Mouse (Mus musculus) forebrain, embryonic 11.5 days (tissue): ENCODE results near the gene Btbd3. TPM values are rescaled to one million over a fixed set of nuclear protein-coding genes. Genes with fewer than 3 reads are reported as not detected.

Experiments
- ATAC-seq: fragments of 200-750 bp; cut with Nextera tagmentation; replicated peaks from 2 replicates; pipeline ENCODE4 v1.8.0; 2017; ENCODE audit warnings: moderate TSS enrichment; ENCODE audit not compliant: low FRiP score
- DNase-seq: peaks from one replicate; pipeline ENCODE4 v3.0.0-alpha.2; 2017; ENCODE audit warnings: low spot score
- H3K27ac ChIP-seq: fragments of 300-500 bp; sonication (generic); 2 replicates; pipeline ENCODE4 v1.5.1; 2014; ENCODE audit warnings: low read depth, low read length
- H3K27me3 ChIP-seq: fragments of 300-500 bp; sonication (generic); 2 replicates; pipeline ENCODE4 v1.6.1; 2014; ENCODE audit warnings: mild to moderate bottlenecking, low read length, mixed read lengths; ENCODE audit not compliant: control insufficient read depth, insufficient read depth
- H3K36me3 ChIP-seq: fragments of 300-500 bp; sonication (generic); 2 replicates; pipeline ENCODE4 v1.6.1; 2014; ENCODE audit warnings: mild to moderate bottlenecking, low read length, moderate library complexity, mixed read lengths; ENCODE audit not compliant: control insufficient read depth, insufficient read depth
- H3K4me1 ChIP-seq: fragments of 300-500 bp; sonication (generic); replicated peaks from 2 replicates; pipeline ENCODE4 v1.6.1; 2014; ENCODE audit warnings: low read length, mixed read lengths; ENCODE audit not compliant: control insufficient read depth, insufficient read depth
- H3K4me2 ChIP-seq: fragments of 300-500 bp; sonication (generic); 2 replicates; pipeline ENCODE4 v1.6.1; 2014; ENCODE audit warnings: low read depth, mild to moderate bottlenecking, low read length, moderate library complexity, mixed read lengths; ENCODE audit not compliant: severe bottlenecking
- H3K4me3 ChIP-seq: fragments of 300-500 bp; sonication (generic); 2 replicates; pipeline ENCODE4 v1.5.1; 2014; ENCODE audit warnings: low read depth, low read length
- H3K9ac ChIP-seq: fragments of 300-500 bp; sonication (generic); 2 replicates; pipeline ENCODE4 v1.6.1; 2014; ENCODE audit warnings: low read length
- H3K9me3 ChIP-seq: fragments of 300-500 bp; sonication (generic); 2 replicates; pipeline ENCODE4 v1.6.1; 2016; ENCODE audit warnings: low read length, mixed read lengths; ENCODE audit not compliant: control insufficient read depth
- WGBS: fragments of 180-500 bp; shearing (Covaris S2); extraction: QIAGEN DNeasy Blood & Tissue Kit; methylation state at CpG from one replicate; pipeline ENCODE4 v1.1.7; 2014; 5-methylcytosine and 5-hydroxymethylcytosine counted together
- polyA plus RNA-seq: library from polyadenylated mRNA; unstranded; fragments of >200 nt; fragmentation: Nextera tagmentation; extraction: Ambion mirVana; gene quantifications from 2 replicates; pipeline ENCODE4 v1.2.1, GENCODE M21; 2014

The Btbd3 gene
- polyA plus RNA-seq, 1 experiment from 2014 or later: 14.4 TPM

DNA sequence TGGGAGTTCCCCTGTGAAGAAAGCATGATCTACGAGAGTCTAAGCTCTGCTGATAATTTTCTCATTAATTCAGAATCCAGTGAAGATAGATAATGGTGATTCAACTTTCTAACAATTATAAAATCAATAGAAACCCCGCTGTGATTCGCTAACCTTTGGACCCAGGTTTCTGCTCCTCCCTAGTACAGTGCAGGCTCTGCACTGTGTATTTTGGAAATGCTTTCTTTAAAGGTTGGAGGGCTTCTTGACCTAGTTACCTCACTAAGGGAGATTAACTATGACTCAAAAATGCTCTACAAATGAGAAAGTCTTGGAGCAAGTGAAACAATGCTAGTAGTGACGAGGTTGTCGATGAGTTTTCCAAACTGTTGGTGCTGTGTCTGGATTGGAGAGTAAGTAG, 17.7 kb downstream of the Btbd3 start:
- Histone ChIP-seq H3K4me2 (no peak overlapping the region), H3K27me3 (no peaks in the 10 kb centered on the region), H3K9ac (no peak overlapping the region), H3K9me3 (no peaks in the 10 kb centered on the region), H3K4me1 (no peaks in the 10 kb centered on the region; the same call in 1 of the 2 replicates), H3K36me3 (no peaks in the 10 kb centered on the region), H3K27ac (no peak overlapping the region), H3K4me3 (no peak overlapping the region)
- DNase-seq (no peak), ATAC-seq (no peak)
- WGBS: 79% methylated on average over 5 of the region's 5 CpGs

DNA sequence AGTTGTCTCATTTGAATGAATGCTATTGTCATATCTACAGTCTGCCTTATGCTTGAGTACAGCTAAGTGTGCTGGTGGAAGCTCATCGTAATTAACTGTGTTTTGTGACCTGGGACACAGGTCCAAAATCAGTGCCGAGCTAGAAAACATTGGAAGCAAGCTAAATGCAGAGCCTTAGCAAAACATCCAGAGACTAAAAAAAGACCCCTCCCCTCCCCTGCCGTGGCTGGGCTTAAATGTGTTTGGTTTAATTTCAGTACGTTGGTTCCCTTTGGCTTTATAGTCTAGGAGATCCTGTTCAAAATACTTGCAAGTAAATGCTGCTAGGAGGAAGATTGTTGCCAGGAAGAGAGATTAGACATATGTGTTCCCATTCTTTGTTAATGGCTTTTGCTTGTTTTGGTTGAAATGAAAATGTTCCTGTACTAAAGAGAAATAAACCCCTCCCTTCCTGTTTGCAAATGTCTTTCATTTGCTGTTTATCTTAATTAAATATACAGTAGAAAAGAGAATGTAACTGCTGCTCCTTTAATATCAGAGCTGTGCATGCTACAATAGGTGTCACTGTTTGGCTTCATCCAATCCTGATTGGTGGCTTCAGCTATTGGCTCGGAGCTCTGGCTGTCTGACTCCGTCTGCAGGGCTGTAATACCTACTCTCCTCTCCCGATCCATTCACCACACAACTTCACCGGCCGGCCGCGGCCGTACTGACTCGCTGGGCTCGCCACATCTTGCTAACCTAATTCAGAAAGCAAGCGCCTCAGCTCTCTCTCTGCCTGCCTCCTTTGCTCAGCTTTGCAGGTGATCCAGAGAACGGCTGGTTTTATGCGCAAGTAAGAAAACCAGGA, 21.7 kb downstream of the Btbd3 start:
- WGBS: 16% methylated on average over 17 of the region's 17 CpGs
- peak overlapping the region; percentile 6; the same call in 1 of the 2 replicates for H3K4me3 ChIP-seq
- DNase-seq (no peak), ATAC-seq (peak; percentile 82)
- H3K4me1 ChIP-seq: peaks cover 3% of the 10 kb centered on the region; the same call in 1 of the 2 replicates
- no peaks in the 10 kb centered on the region for H3K27me3 ChIP-seq
- H3K36me3 ChIP-seq: no peaks in the 10 kb centered on the region
- no peaks in the 10 kb centered on the region for H3K9me3 ChIP-seq
- no peak overlapping the region for H3K9ac ChIP-seq
- no peak overlapping the region for H3K27ac ChIP-seq
- H3K4me2 ChIP-seq: peak overlapping the region; percentile 45

DNA sequence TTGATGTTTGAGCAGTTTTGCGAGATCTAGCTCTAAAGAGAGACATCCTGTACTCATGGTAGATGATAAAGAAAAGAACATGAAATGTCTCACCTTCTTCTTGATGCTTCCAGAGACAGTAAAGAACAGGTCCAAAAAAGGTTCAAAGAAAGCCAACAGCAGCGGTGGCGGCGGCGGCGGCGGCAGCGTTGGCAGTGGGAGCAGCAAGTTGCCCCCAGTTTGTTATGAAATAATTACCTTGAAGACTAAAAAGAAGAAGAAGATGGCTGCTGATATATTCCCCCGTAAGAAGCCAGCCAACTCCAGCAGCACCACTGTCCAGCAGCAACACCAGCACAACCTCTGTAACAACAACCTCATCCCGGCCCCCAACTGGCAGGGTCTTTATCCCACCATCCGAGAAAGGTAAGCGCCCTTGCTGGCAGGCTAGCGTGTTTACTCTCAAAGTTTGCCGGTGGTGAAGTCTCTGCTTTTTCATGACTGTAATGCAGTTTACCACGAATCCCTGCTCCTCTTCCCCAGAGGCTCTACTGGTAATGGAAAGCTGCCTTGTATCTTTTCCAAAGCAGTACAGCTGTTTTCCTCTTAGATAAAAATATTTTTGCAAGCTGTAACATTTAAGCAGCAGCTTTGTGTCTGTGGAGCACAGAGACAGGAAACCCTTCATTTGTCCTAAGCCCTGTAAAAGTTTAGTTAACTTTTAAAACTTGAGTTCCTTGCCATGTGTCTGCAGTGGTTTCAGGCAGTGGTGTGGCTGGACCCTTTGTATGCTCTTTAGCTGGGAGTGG, 22.7 kb downstream of the Btbd3 start:
- WGBS: 70% methylated on average over 15 of the region's 15 CpGs
- DNase-seq: no peak
- Histone ChIP-seq H3K27me3 (no peaks in the 10 kb centered on the region), H3K27ac (no peak overlapping the region), H3K9ac (no peak overlapping the region), H3K4me1 (peaks cover 3% of the 10 kb centered on the region; the same call in 1 of the 2 replicates), H3K4me3 (no peak overlapping the region), H3K4me2 (peak overlapping the region; percentile 45; the same call in 1 of the 2 replicates), H3K36me3 (no peaks in the 10 kb centered on the region), H3K9me3 (no peaks in the 10 kb centered on the region)
- no peak for ATAC-seq

DNA sequence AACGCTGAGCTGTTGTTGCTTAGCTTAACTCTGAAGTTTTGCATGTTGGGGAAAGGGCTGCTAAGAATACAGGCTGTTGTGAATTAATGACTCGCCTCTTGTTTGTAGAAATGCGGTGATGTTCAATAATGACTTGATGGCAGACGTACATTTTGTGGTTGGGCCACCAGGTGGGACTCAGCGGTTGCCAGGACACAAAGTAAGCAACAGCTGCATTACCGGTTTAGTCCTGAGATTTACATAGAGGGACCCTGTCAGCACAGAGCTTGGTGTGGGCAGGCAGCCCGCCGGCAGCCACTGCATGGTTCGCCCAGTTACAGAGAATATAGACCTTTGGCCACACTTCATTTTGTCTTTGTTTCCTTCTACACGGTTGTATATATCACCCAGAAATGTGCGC, 23.3 kb downstream of the Btbd3 start:
- Histone ChIP-seq H3K4me2 (no peak overlapping the region), H3K9ac (no peak overlapping the region), H3K27me3 (no peaks in the 10 kb centered on the region), H3K36me3 (no peaks in the 10 kb centered on the region), H3K4me3 (no peak overlapping the region), H3K4me1 (peaks cover 3% of the 10 kb centered on the region; the same call in 1 of the 2 replicates), H3K9me3 (no peaks in the 10 kb centered on the region), H3K27ac (no peak overlapping the region)
- WGBS: 64% methylated on average over 11 of the region's 11 CpGs
- ATAC-seq: no peak
- DNase-seq: no peak

DNA sequence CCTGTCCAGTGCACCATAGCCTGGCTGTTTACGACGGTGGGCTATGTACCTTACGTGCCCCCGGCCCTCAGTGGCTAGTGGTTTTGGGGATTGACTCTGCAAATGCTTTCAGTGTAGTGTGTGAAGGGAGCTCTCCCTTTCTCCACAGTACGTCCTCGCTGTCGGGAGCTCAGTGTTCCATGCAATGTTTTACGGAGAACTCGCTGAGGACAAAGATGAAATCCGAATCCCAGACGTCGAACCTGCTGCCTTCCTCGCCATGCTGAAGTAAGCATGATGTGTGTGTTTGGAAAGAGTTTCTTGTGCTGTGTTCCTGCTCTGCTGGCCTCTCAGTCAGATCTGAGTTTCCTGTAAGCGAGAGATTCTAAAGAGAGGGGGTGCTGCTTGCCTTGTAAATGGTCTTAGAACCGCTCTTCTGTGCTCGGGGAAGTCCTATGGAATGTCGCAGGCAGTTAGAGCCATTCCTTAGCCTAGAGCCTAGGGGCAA, 23.9 kb downstream of the Btbd3 start:
- ATAC-seq: no peak
- Histone ChIP-seq H3K9ac (no peak overlapping the region), H3K27ac (no peak overlapping the region), H3K9me3 (no peaks in the 10 kb centered on the region), H3K4me2 (no peak overlapping the region), H3K36me3 (no peaks in the 10 kb centered on the region), H3K4me3 (no peak overlapping the region), H3K27me3 (no peaks in the 10 kb centered on the region), H3K4me1 (peaks cover 3% of the 10 kb centered on the region; the same call in 1 of the 2 replicates)
- DNase-seq: no peak
- 63% methylated on average over 17 of the region's 17 CpGs for WGBS

DNA sequence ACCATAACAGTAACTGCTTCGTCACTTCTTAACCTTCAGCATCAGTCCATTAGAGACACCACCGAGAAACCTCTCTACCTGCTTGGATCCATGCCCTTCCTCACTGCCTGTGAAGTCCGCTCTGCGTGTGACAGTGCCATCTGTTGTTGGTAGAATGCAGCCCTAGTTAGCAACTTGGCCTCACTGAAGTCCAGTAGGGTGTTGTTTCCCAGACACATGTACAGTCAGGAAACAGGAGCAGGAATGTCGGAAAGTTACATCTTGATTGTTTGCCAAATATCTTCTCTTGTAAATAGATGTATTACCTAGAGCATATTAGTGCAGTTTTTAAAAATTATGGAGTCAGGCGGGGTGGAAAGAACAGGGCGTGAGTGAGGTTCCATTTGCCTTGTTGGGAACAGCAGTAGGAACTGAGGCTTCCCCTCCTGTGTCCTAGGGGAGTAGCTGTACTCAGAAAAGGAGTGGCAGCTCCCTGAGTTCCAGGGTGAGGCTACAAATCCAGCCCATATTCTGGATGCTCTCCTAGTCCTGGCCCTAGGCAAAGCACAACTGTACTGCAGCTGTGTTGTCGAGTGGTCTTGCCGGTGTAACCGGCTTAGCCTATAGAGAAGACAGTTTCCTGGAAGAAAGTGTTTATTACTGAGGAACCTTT, 25.3 kb downstream of the Btbd3 start:
- Histone ChIP-seq H3K4me2 (no peak overlapping the region), H3K36me3 (no peaks in the 10 kb centered on the region; the same call in 1 of the 2 replicates), H3K27ac (no peak overlapping the region), H3K9me3 (no peaks in the 10 kb centered on the region), H3K4me1 (peaks cover 3% of the 10 kb centered on the region; the same call in 1 of the 2 replicates), H3K9ac (no peak overlapping the region), H3K4me3 (no peak overlapping the region), H3K27me3 (no peaks in the 10 kb centered on the region)
- DNase-seq (no peak), ATAC-seq (no peak)
- WGBS: 92% methylated on average over 10 of the region's 10 CpGs

DNA sequence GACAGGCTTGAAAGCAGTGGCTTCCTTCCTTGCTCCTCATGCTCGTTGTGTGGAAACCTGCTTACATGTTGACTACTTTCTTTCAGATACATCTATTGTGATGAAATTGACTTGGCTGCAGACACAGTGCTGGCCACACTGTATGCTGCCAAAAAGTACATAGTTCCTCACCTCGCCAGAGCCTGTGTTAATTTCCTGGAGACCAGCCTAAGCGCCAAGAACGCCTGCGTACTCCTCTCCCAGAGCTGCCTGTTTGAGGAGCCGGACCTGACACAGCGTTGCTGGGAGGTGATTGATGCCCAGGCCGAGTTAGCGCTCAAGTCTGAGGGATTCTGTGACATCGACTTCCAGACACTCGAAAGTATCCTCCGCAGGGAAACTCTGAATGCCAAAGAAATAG, 27.0 kb downstream of the Btbd3 start:
- no peak for ATAC-seq
- no peaks in the 10 kb centered on the region for H3K9me3 ChIP-seq
- peaks cover 3% of the 10 kb centered on the region; the same call in 1 of the 2 replicates for H3K4me1 ChIP-seq
- no peak overlapping the region for H3K4me3 ChIP-seq
- H3K27me3 ChIP-seq: no peaks in the 10 kb centered on the region
- no peak overlapping the region for H3K4me2 ChIP-seq
- no peak for DNase-seq
- H3K9ac ChIP-seq: no peak overlapping the region
- 94% methylated on average over 12 of the region's 12 CpGs for WGBS
- H3K27ac ChIP-seq: no peak overlapping the region
- H3K36me3 ChIP-seq: no peaks in the 10 kb centered on the region; the same call in 1 of the 2 replicates

DNA sequence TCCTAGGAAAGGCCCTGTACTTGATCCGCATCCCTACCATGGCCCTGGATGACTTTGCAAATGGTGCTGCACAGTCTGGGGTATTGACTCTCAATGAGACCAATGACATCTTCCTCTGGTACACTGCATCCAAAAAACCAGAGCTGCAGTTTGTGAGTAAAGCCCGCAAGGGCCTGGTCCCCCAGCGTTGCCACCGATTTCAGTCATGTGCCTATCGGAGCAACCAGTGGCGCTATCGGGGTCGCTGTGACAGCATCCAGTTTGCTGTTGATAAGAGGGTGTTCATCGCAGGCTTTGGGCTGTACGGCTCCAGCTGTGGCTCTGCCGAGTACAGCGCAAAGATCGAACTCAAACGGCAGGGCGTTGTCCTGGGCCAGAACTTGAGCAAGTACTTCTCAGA, 27.5 kb downstream of the Btbd3 start:
- Histone ChIP-seq H3K9ac (no peak overlapping the region), H3K4me1 (peaks cover 3% of the 10 kb centered on the region; the same call in 1 of the 2 replicates), H3K27me3 (no peaks in the 10 kb centered on the region), H3K4me2 (no peak overlapping the region), H3K27ac (no peak overlapping the region), H3K9me3 (no peaks in the 10 kb centered on the region), H3K4me3 (no peak overlapping the region), H3K36me3 (no peaks in the 10 kb centered on the region; the same call in 1 of the 2 replicates)
- WGBS: 97% methylated on average over 15 of the region's 15 CpGs
- no peak for ATAC-seq
- DNase-seq: no peak
